Mouse (Mus musculus): Measurements from ENCODE around the gene Piezo1.

DNA sequence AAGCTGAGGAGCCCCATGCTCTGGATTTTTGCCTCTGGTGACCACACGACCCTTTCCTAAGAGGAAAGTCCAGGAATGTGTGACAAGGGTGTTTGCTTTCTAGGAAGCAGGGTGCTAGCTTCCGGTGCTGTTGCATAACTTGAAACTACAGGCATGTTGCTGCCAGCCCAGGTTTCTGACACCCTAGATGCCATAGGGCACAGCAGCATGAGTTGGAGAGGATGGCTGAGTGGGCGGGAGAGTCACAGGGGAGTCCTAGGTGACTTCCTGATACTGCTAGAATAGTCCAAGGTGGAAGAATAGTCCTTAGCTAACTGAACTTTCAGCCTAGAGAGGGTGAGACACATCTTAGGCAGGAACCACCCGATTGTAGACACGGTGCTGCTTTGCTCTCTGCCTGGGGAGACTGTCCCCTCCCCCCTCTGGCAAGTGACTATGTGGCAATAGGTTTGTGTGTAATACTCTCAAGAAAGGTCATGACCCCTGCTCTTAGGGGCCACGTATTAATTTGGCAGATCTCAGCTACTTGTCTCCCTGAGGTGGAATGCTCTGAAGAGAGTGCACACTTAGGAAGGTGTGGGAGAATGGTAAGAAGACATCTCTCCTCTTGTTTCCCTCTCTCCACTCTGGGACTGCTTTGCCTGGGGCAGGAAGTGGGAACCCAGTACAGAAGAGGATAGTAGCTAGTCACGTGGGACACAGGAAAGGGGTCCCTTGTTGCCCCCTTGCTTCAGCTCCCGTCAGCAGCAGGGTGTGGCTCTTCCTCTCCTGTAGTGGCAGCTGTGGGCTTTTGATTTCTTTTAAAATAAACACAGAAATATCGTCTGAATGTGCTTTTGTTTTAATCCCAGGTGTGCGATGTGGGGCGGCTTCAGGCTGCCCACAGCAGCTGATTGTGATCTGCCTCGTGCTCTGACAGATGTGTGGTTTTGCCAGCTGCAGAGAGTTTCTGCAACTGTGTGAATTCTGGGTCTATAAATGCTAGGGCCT is 87.2 kb downstream of the Piezo1 start:
- TF ChIP-seq CTCF (IDR thresholded peaks at IDR 0.05; ENCODE audit: insufficient read depth, low read length) (no peak), POLR2A (IDR thresholded peaks at IDR 0.05; ENCODE audit: borderline replicate concordance, extremely low read depth, low read depth, low read length) (no peak)

Data from lung, adult 2 months (tissue).